Mouse (Mus musculus) myocyte (in vitro differentiated cells): ENCODE results near the gene Dnajb7. TPM values are rescaled to one million over a fixed set of nuclear protein-coding genes. Genes with fewer than 3 reads are reported as not detected.

Experiments used
- H3K27me3 ChIP-seq: one replicate; pipeline ENCODE4 v1.6.1; 2011; ENCODE audit not compliant: control insufficient read depth, insufficient read depth, insufficient read length
- H3K36me3 ChIP-seq: one replicate; pipeline ENCODE4 v1.6.1; 2011; ENCODE audit not compliant: control insufficient read depth, insufficient read depth
- H3K4me2 ChIP-seq: one replicate; pipeline ENCODE4 v1.6.1; 2011; ENCODE audit warnings: low read depth, control low read depth
- H3K4me3 ChIP-seq: one replicate; pipeline ENCODE4 v1.5.1; 2011; ENCODE audit warnings: mild to moderate bottlenecking, control low read depth, moderate library complexity
- H3K79me2 ChIP-seq: one replicate; pipeline ENCODE4 v1.6.1; 2011; ENCODE audit not compliant: control insufficient read depth, insufficient read depth
- H3ac ChIP-seq: one replicate; pipeline ENCODE4 v1.6.1; 2011; ENCODE audit not compliant: control insufficient read depth, insufficient read length
- CEBPB ChIP-seq: IDR thresholded peaks from 2 replicates; pipeline ENCODE4 v1.6.1; 2011; ENCODE audit warnings: mild to moderate bottlenecking, moderate library complexity; ENCODE audit not compliant: poor library complexity, insufficient read depth, severe bottlenecking
- E2F4 ChIP-seq: IDR thresholded peaks from one replicate; pipeline ENCODE4 v1.6.1; 2011; ENCODE audit warnings: mild to moderate bottlenecking, control low read depth, moderate library complexity; ENCODE audit not compliant: insufficient read depth
- MAX ChIP-seq: IDR thresholded peaks from one replicate; pipeline ENCODE4 v1.6.1; 2011; ENCODE audit warnings: low read depth, mild to moderate bottlenecking, control low read depth
- MYOD1 ChIP-seq, 3 experiments: IDR thresholded peaks; one replicate each; pipeline ENCODE4 v1.6.1; 2011; ENCODE audit warnings: control low read depth in 2 of 3, low read depth in 2 of 3, mild to moderate bottlenecking in 2 of 3, moderate library complexity in 1 of 3; ENCODE audit not compliant: insufficient read length in 2 of 3, control insufficient read depth in 1 of 3
- MYOG ChIP-seq, 3 experiments: IDR thresholded peaks; one replicate each; pipeline ENCODE4 v1.6.1; 2011; ENCODE audit warnings: control low read depth in 2 of 3, low read depth in 2 of 3, mild to moderate bottlenecking in 2 of 3; ENCODE audit not compliant: insufficient read length in 2 of 3, control insufficient read depth in 1 of 3, insufficient read depth in 1 of 3
- POLR2A ChIP-seq: IDR thresholded peaks from one replicate; pipeline ENCODE4 v1.6.1; 2011; ENCODE audit warnings: low read depth, mild to moderate bottlenecking, control low read depth, moderate library complexity; ENCODE audit not compliant: insufficient read length
- POLR2AphosphoS2 ChIP-seq: IDR thresholded peaks from one replicate; pipeline ENCODE4 v1.6.1; 2011; ENCODE audit warnings: low read depth, control low read depth; ENCODE audit not compliant: insufficient read length
- REST ChIP-seq: IDR thresholded peaks from one replicate; pipeline ENCODE4 v1.6.1; 2011; ENCODE audit warnings: mild to moderate bottlenecking, control low read depth, moderate library complexity; ENCODE audit not compliant: insufficient read depth, insufficient read length
- SRF ChIP-seq: IDR thresholded peaks from one replicate; pipeline ENCODE4 v1.6.1; 2011; ENCODE audit warnings: low read depth; ENCODE audit not compliant: control insufficient read depth, insufficient read length
- TCF12 ChIP-seq: IDR thresholded peaks from one replicate; pipeline ENCODE4 v1.6.1; 2011; ENCODE audit warnings: mild to moderate bottlenecking, control low read depth; ENCODE audit not compliant: poor library complexity, insufficient read depth, severe bottlenecking
- TCF3 ChIP-seq: IDR thresholded peaks from one replicate; pipeline ENCODE4 v1.6.1; 2011; ENCODE audit warnings: low read depth, control low read depth; ENCODE audit not compliant: insufficient read length
- USF1 ChIP-seq: IDR thresholded peaks from one replicate; pipeline ENCODE4 v1.6.1; 2011; ENCODE audit warnings: low read depth, mild to moderate bottlenecking, control low read depth, moderate library complexity
- polyA plus RNA-seq: library from polyadenylated mRNA; unstranded; fragments of >200 nt; fragmentation: generic; extraction: Trizol; gene quantifications from one replicate; pipeline ENCODE4 v1.2.1, GENCODE M21; 2012; ENCODE audit warnings: missing spikeins

The Dnajb7 gene
- polyA plus RNA-seq, 1 experiment, result 0.06 TPM

DNA sequence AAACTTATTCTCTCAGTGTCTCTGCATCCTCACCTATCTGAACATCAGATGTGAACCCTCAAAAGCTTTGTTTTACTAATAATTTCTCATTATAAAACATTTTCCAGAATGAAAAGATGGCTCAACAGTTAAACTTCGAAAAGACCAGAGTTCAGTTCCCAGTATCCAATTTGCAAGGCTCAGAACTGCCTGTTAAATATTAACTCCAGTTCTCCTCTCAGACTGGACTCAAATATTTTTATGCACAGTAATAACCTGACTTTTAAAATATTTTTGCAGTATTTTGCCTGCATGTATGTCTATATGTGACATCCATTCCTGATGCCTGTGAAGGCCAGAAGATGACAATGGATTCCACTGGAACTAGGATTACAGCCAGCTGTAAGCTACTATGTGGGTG lies 39.5 kb downstream of the Dnajb7 start:
- Histone ChIP-seq H3K4me2 (no peak overlapping the region), H3K36me3 (peaks cover 91% of the 10 kb centered on the region), H3K79me2 (no peaks in the 10 kb centered on the region), H3K27me3 (no peaks in the 10 kb centered on the region), H3K4me3 (no peak overlapping the region), H3ac (no peak overlapping the region)
- TF ChIP-seq MYOG (IDR thresholded peaks at IDR 0.05; ENCODE audit: control insufficient read depth in 1 of 3, insufficient read depth in 1 of 3, insufficient read length in 2 of 3, low read depth in 2 of 3) (no peak), CEBPB (no peak), USF1 (no peak), MAX (no peak), POLR2A (no peak), REST (no peak), MYOD1 (IDR thresholded peaks at IDR 0.05; ENCODE audit: control insufficient read depth in 1 of 3, insufficient read length in 2 of 3, low read depth in 2 of 3) (no peak), TCF3 (no peak), SRF (no peak), POLR2AphosphoS2 (no peak), E2F4 (no peak), TCF12 (no peak)

DNA sequence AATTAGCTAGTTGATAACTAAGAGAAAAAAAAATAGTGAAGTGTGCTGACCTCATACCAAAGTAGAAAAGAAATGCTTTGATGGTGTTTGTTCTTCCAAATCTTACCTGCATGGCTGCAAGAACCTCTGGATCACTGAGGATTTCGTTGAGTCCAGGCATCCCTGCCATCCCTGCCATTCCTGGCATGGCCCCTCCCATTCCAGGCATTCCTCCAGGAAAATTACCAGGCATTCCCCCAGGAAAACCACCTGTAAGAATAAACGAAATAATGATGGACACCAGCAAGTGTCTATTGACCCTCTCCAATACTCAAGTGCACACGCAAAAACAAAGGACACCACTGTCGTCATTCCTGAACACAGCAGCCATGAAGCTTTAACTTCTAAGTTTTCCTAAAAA lies 41.9 kb downstream of the Dnajb7 start:
- H3K27me3 ChIP-seq, result no peaks in the 10 kb centered on the region
- TF ChIP-seq POLR2A (no peak), SRF (no peak), MYOD1 (IDR thresholded peaks at IDR 0.05; ENCODE audit: control insufficient read depth in 1 of 3, insufficient read length in 2 of 3, low read depth in 2 of 3) (no peak), CEBPB (no peak), MAX (no peak), TCF12 (no peak), E2F4 (no peak), POLR2AphosphoS2 (no peak), TCF3 (no peak), MYOG (IDR thresholded peaks at IDR 0.05; ENCODE audit: control insufficient read depth in 1 of 3, insufficient read depth in 1 of 3, insufficient read length in 2 of 3, low read depth in 2 of 3) (no peak), REST (no peak), USF1 (no peak)
- H3ac ChIP-seq, result no peak overlapping the region
- no peaks in the 10 kb centered on the region for H3K79me2 ChIP-seq
- H3K36me3 ChIP-seq, result peaks cover 80% of the 10 kb centered on the region
- no peak overlapping the region for H3K4me2 ChIP-seq
- H3K4me3 ChIP-seq, result no peak overlapping the region

DNA sequence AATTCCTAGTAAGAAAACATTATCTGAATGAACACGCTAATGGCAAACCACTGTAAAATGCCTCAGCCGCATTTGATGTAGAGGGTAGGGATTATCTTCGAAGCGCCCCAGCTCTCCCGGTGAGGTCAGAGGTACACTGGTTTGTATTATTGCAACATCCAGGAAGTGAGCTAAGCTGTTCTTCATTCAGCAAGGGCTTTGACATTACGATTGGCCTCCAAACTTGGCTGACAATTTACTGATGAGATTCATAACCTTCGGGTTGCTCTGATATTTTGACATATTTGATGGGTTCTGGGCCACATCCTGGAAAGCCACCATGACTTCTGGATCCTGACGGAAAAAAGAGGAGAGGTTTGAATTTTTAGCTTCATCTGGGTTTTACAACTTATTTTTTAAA lies 42.9 kb downstream of the Dnajb7 start:
- H3K36me3 ChIP-seq, result peaks cover 70% of the 10 kb centered on the region
- no peak overlapping the region for H3K4me2 ChIP-seq
- no peak overlapping the region for H3ac ChIP-seq
- H3K27me3 ChIP-seq, result no peaks in the 10 kb centered on the region
- no peak for TF ChIP-seq MAX
- TF ChIP-seq MYOD1 (IDR thresholded peaks at IDR 0.05; ENCODE audit: control insufficient read depth in 1 of 3, insufficient read length in 2 of 3, low read depth in 2 of 3), result no peak
- no peak for TF ChIP-seq CEBPB
- TF ChIP-seq USF1, result no peak
- TF ChIP-seq REST, result no peak
- TF ChIP-seq POLR2AphosphoS2, result no peak
- TF ChIP-seq SRF, result no peak
- no peak for TF ChIP-seq E2F4
- no peak for TF ChIP-seq MYOG (IDR thresholded peaks at IDR 0.05; ENCODE audit: control insufficient read depth in 1 of 3, insufficient read depth in 1 of 3, insufficient read length in 2 of 3, low read depth in 2 of 3)
- no peak for TF ChIP-seq POLR2A
- TF ChIP-seq TCF3, result no peak
- no peak for TF ChIP-seq TCF12
- H3K4me3 ChIP-seq, result no peak overlapping the region
- H3K79me2 ChIP-seq, result peaks cover under 1% of the 10 kb centered on the region

DNA sequence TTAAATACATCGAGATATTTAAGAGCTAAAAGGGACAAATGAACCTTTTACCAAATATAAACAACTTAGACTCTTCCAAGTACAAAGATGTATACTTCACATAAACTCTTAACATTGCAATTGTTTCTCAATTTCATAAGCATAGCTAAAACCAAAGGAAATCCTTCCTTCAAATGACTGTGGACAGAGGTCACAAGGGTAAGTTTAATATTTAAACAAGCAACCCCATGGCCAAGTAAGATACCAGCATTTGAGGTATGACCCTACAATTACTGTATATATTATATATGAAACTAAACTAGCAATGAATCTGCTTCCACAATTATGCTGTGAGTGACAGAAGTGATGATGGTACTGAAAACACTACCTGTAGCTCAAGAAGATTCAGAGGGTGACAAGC lies 43.8 kb downstream of the Dnajb7 start:
- Histone ChIP-seq H3K4me2 (no peak overlapping the region), H3K4me3 (no peak overlapping the region), H3K36me3 (peaks cover 61% of the 10 kb centered on the region), H3ac (no peak overlapping the region), H3K27me3 (no peaks in the 10 kb centered on the region), H3K79me2 (peaks cover 10% of the 10 kb centered on the region)
- TF ChIP-seq TCF12, result no peak
- no peak for TF ChIP-seq USF1

DNA sequence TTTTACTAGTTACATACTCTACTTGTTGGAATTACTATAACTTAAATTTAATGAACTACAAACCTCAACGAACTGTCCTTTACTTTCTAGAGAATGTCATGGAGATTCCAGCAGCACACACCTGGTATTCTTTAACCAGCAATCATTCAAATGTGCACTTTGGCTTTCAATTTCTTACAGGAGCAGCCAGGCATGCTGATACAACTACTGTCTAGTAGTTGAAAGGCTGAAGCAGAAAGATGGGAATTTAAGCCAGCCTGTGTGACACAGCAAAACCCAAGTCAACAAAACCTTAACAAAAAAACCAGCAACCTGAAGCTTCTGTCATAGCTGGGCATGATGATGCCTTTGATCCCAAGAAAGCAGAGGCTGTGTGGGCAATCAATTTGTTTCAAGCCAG lies 45.6 kb downstream of the Dnajb7 start:
- no peak overlapping the region for H3K4me2 ChIP-seq
- peaks cover 47% of the 10 kb centered on the region for H3K36me3 ChIP-seq
- H3ac ChIP-seq, result no peak overlapping the region
- TF ChIP-seq REST, result no peak
- TF ChIP-seq E2F4, result no peak
- TF ChIP-seq POLR2A, result no peak
- no peak for TF ChIP-seq TCF3
- TF ChIP-seq MAX, result no peak
- no peak for TF ChIP-seq POLR2AphosphoS2
- no peak for TF ChIP-seq MYOG (IDR thresholded peaks at IDR 0.05; ENCODE audit: control insufficient read depth in 1 of 3, insufficient read depth in 1 of 3, insufficient read length in 2 of 3, low read depth in 2 of 3)
- no peaks in the 10 kb centered on the region for H3K27me3 ChIP-seq
- peaks cover 28% of the 10 kb centered on the region for H3K79me2 ChIP-seq
- no peak overlapping the region for H3K4me3 ChIP-seq
